Mouse (Mus musculus) ovary, postnatal 36 days (tissue): Measurements from ENCODE around the gene Fundc1.
A peak's percentile ranks its signal among the peaks of the same experiment; 100 is the strongest.
"Not testable (repeated sequence)": the region's sequence is repeated elsewhere in the genome, so short reads cannot be mapped to it uniquely, and the experiment has no call there.

Experiments used
- DNase-seq: peaks from one replicate; pipeline ENCODE4 v3.0.0; 2022; ENCODE audit warnings: low spot score, mixed read lengths

Fundc1 gene

DNA sequence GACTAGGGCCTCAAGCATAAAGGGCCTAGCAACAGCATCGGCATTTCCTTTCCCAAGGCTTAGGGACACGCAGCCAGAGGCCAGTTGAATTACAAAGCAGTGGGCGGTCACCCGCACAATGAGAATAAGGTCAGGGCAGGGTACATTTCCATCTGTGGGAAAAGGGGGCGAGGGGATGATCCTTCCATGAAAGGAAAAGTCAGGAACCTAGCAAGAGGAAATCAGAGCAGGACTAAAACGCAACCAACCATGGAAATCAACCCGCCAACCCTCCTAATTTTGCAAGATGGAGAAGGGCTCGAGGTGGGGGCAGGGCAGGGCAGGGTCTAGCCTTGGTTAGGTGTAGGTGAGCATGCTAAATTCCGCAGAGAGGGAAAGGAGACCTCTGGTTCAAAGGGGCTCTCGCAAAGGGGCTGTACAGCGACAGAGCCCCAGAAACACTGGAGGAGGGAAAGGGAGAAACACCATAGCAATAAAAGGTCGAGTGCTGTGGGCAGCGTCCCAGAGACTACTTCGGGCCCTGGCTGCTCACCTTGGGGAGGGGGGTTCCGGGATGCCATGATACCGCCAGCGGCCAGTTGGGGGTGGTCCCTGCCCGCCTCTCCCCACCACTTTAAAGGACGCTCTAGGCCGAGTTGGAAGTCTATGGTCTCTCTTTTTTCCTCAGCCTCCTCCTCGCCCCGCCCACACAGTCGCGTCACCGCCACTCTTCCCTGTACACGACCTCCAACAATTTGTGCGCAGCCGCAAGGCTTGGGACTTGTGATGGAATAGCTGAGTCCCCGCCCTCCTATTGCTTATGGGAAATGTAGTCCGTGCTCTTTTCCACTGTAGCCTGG is at the start of gene Fundc1:
Gene Fundc1 (minus strand): TSS at position 705 of the 839 bp plus-strand sequence.
- DNase-seq, result peak; percentile 91

DNA sequence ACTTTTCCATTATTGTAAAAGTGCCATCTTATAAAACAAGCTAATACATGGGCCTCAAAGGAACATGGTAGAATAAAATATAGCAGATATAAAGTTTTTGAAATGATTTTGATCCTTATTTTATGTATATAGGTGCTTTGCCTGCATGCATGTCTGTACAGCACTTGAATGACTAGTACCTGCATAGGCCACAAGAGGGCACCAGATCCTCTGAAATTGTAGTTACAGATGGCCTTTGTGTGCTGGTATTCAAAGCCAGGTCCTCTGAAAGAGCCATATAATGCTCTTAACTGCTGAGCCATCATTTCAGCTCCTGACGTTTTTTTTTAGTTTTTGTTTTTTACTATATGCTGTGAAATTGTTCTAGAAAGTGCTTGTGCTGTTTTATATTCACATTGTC is 39.1 kb upstream of the Fundc1 start:
- no peak for DNase-seq

DNA sequence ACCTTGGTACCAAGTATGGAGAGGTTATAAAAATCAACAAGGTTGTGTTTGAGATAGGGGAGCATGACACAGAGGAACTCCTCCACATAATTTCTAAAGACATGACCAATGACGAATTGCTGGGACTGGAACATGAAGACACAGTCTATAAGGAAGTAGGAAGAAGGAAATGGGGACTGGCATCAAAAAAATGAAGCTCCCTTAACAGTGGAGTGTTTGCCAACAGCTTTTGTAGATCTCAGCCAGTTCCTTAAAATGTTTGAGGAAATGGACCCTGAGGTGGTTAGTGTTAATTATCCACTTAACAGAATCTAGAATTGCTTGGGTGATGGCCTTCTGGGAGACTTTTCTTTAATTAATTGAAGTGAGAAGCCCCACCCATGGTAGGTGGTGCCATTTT is 36.6 kb upstream of the Fundc1 start:
- DNase-seq, result no peak

DNA sequence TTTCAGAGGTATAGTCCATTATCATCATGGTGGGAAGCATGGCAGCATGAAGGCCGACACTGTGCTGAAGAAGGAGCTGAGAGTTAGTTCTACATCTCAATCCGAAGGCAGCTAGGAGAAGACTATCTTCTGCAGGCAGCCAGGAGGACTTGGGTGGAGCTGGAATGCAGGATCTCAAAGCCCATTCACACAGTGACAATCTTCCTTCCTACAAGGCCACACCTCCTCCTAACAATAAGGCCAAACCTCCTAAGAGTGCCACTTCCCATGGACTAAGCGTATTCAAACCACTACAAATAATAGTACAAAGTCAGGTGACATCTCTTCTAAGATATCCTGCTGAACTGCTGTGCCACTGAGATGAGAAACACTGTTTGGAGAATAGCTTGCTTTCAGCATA is 35.5 kb upstream of the Fundc1 start:
- DNase-seq, result no peak

DNA sequence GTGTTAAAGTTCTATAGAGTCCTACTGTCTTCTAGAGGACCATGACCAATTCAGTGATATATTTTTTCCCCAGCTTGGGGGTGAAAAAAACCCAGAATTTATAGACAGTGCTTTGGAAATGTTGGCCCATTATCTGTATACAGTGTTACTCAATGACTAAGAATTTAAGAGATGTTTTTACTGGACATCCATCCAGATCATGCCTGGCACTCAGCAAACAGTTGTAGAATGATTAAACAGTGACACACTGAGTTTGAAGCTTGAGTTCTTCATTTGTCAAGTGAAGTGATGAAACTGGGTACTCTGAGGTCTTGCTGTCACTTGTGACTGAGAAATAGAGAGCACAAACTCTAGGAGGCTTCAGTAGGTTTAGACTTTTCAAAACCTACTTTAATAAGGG is 21.2 kb upstream of the Fundc1 start:
- no peak for DNase-seq

DNA sequence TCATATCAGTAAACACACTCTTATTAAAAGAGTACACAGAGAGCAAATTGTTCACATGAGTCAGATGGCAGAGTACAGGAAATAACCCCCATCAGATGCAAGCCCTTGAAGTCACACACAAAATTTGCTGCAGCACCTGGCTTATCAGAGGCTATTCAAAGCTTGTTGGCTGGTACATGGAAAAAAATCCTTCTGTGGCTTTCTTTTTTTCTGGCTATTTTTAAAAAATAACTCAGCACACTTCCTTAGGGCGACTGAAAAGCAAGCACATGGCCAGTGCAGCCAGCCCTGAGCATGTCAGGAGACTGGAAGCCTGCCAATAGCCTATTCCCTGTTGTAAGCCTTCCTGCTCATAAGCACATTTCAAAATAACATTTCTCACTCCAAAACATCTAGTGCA is 18.6 kb upstream of the Fundc1 start:
- peak; percentile 7 for DNase-seq

DNA sequence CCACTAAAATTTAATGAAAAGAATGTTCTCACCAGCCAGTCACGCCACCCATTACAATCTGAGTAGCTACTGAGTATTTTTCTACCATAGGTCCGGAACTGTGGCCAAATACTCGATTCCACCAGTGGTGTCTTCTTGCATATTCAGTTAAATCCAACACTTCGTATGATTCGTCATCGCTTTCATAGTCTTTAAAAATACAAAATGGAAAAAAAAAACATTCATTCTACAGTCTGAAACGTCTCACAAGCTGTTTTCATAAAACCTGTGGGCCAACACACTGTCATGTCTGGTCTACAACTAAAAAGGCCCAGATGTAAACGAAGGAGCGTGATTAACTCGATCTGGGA is 879 bp downstream of the Fundc1 start:
- no peak for DNase-seq

DNA sequence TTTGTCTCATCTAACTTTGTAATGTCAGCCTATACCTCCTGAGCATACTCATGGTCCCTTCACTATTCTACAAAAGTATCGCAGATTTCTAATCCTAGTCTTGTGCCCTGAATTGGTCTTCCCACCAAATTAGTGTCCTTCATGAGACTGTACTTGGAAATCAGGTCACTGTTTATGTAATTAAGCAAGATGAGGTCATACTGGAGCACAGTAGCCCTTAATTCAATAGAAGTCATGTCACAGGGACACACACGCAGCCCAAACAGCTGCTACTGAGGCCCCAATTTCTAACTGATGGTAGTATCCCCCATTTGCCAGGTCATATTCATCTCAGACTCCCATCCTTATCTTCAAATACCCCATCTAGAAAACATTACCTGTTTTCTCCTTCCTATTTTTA is 3.5 kb downstream of the Fundc1 start:
- DNase-seq, result no peak

DNA sequence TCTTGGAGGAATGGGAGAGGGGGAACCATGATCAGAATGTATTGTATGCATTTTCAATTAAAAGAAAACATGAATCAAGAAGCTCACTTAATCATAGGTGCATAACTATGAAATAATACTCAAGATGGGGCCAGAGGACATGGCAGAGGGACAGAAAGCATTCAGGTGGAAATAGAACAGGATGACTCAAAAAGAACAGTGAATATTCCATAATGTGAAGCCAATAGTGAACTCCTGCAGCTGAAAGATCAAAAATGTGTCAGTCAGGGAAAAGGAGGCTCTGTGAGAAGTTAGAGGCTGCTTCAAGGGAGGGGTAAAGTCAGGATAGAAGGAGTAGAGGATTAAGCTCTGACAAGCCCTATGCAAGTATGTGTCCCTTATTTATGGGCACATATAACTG is 6.4 kb downstream of the Fundc1 start:
- DNase-seq, result no peak

DNA sequence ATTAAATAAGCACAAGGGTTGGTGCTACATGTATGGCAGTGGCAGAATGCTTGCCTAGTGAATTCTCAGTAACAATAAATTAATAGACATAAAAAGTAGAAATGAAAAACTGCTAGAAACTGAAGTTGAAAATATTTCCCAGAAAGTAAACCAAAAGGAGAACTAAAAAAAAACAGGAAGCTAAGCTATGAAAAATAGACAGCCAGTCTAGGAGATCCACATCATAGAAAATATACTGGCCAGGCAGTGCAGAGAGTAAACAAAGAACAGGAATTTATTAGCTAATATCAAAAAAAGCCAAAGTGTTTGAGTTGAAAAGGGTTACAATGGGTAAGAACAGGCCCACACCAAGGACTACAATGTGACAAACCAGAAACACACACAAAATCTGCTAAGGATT is 7.4 kb downstream of the Fundc1 start:
- DNase-seq, result no peak

DNA sequence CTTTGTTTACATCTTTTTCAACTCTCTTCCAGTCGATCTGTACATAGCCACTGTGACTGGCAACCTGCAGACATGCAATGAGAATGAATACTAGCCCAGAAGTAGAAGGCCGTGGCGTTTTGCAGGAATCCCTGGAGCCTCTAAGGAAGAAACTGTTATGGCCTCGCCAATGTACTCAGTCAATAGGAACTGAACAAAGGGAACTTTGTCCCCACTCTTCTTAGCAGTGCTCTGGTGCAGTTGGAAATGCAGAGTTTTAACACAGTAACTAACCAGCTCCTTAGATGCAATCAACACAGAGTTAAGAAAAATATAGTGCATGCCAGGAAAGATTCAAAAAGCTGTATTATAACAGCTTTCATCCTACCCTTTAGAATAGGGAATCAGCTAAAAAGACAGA is 13.4 kb downstream of the Fundc1 start:
- no peak for DNase-seq

DNA sequence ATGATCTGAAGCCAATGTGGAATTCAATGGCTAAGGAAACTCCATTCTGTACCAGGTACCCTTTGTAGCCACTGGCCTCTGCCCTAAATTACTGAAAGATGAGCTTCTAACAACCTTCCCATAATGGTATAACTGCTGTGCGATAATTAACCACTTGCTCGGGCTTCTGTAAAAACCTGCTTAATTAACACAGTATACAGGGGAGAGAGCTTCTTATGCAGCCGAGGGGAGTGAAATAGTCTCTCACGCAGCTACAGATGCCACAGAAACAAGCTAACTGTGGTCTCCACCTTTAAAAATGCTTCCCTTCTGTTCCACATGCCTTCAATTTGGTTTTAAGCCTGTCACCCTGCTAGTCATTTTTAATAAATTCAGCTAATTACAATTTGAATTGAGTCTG is 17.6 kb downstream of the Fundc1 start:
- no peak for DNase-seq

DNA sequence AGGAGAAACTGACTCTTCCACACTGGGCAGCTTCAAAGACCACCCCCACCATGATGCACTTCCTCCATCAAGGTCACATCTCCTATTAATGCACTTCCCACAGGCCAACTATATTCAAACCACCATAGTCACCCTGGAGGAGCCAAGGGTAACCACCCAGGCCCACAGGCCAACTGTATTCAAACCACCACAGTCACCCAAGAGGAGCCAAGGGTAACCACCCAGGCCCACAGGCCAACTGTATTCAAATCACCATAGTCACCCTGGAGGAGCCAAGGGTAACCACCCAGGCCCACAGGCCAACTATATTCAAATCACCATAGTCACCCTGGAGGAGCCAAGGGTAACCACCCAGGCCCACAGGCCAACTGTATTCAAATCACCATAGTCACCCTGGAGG is 20.5 kb downstream of the Fundc1 start:
- DNase-seq, result not testable (repeated sequence)

DNA sequence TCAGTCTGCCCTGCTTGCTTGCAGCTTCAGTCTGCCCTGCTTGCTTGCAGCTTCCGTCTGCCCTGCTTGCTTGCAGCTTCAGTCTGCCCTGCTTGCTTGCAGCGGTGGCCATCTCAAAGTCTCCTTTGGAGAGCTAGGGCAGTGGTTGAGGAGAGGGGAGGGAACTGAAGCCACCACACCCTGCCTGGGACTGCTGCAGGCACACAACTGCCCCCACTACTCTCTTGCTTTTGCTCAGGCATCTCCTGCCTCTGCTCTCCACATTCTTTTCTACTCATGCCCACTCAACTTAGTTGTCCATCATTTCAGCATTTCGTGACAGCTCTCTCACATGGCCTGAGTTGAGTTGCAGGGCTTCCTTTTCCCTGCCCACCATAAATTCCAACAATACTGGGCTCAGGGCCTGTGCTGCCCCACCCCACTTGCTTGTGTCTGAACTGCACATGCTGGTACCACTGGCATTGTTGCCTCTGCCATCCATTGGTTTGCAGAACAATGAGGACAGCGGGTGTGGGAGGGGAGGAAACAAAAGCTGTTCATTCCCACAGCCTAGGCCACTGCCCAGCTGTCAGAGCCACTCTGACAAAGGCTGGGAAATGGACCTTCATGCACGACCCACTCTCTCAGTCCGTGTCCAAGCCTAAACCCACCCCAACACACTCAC is 24.9 kb downstream of the Fundc1 start:
- DNase-seq, result no peak

DNA sequence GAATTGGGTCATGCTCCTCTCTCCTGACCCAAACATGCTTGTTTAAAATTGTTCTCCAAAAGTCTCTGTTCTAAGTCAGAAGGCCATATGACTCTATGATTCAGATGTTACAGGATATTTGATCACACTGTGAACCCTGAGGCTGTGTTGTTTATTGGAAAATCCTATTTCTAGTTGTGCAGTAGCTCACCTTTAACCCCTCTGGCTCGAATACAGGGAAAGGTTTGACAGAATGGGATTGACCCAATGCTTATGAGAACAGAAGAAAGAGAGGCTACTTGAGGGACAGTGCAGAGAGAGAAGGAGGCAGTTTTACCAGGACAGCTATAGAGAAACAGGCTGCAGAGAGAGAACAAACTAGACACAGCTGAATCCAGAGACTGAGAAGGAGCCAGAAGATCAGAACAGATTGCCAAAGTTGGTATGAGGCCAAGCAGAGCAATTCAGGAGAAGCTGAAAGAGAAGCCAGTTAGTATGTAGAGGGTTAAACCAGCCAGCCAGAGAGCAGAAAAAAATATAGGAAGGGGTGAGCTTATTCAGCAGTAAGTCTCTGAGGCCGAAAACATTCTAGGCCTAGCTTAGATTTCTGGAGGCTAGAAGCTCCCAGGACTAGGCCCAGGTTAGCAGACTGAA is 27.1 kb downstream of the Fundc1 start:
- no peak for DNase-seq

DNA sequence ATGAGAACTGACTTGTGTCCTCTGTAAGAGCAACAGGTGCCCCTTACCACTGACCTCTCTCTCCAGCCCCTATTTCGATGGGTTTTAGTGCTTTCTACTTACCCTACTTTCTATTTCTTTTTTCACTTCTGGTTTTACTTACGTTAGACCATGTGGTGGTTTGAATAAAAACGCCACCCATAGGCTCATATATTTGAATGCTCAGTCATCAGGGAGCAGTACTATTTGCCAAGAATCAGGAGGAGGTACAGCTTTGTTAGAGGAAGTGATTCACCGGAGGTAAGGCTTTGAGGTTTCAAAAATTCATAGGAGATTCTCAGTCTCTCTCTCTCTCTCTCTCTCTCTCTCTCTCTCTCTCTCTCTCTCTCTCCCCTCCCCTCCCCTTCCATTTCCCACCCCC is 34.4 kb downstream of the Fundc1 start:
- DNase-seq, result no peak

DNA sequence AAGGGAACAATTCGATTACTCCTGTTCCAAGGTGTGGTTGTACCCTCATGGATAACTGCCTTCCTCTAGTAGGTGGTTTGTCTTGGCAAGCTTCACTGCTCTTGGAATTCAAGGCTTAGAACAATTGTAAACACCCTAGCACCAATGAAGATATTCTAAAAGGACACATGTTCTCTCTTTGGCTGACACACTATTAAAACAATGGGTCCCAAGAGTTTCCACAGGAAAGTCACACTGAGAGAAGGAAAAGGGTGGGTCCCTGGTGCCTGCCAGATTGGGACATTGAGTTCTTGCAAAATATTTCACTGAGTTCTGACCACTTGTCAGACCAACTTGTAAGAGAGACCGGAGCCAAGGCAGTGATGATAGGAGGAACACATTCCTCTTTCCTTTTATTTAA is 45.1 kb downstream of the Fundc1 start:
- DNase-seq, result no peak

DNA sequence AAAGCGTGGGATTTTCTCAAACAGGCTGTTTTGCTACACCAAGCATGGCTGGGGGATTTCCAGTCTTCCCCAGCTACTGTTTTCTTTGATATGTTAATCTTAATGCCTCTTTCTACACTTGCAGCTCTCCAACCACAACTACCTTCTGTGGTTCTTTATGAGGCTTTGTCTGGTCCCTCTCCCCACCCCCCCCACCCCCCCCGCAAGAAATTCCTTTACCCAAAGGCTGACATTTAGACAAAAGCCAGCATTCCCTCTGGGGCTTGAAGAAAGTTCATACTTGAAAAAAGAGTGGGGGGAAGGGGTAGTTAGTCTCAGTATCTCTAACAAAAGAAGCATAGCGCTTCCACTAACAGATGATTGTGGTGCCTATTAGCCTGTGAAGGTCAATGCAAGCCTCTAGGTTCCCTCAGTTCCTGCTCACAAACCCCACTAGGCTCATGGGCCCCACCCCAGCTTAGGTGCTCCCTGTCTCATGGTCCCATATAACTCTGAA is 50.9 kb downstream of the Fundc1 start:
- no peak for DNase-seq

DNA sequence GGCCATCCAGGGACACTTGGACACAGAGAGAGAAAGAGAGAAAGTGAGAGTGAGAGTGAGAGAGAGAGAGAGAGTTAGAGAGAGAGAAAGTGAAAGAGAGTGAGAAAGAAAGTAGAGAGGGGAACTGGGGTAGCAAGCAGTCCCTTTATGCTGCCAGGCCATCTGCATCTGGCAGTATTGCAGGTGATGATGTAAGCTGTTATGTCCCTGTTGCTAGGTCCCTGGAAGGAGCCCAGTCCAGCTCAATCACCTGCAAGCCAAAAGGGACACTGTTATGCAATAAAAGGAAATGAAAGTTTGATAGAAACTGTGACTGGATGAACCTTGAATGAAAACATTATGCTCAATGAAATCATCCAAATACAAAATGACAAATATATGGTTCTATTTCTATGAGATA is 52.0 kb downstream of the Fundc1 start:
- no peak for DNase-seq

DNA sequence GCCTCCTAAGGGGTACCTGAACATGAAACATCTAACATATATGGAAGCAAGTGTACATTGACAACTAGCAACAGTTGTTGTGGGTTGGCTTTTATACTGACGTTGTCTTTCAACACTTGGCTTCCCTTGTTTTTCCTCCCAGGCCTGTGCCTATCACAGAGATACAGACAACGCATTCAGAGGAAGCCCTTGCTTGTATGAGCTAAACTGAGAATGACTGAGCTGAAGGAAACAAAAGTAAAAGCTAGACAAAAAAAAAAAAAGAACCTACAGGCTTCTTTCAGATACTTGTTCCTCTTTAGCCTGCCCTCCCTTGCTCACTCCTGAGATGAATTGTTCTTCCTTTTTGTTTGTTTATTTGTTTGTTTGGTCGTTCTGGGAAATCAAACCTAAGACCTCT is 58.1 kb downstream of the Fundc1 start:
- no peak for DNase-seq

DNA sequence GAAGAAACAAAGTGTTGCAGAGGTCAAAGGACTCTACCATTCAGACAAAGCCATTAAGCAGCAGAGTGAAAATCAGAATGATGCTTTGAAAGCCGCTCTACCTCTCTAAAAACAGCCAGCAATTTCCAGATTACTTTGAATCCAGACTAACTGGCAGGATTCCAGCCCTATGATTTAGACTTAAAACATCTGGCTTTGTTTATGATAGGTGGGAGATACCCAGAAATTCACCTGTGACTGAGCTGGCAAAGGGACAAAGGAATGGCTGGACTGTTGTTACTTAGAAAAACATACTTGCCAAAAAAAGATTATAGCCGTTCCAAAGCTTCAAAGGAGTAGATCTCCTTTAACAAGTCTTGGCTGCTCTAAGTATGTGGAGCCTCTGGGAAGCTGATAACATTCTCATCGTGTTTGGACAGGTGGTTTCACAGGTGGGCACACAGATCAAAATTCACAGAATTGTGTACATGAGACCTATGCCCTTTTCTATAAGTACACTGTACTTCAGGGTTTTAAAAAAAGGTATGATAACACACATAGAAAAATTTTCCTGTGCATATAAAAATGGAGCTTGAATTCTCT is 60.0 kb downstream of the Fundc1 start:
- DNase-seq, result no peak
